Mouse (Mus musculus) stomach, embryonic 16.5 days (tissue): ENCODE measurements around the gene Alox12b. TPM values are rescaled to one million over a fixed set of nuclear protein-coding genes. Genes with fewer than 3 reads are reported as not detected.

Source experiments
- ATAC-seq: fragments of 200-750 bp; cut with Nextera tagmentation; 2 replicates; pipeline ENCODE4 v1.8.0; 2017; ENCODE audit warnings: moderate number of reproducible peaks, moderate TSS enrichment; ENCODE audit not compliant: insufficient read depth, low FRiP score
- H3K27ac ChIP-seq: fragments of 300-500 bp; sonication (generic); 2 replicates; pipeline ENCODE4 v1.5.1; 2014; ENCODE audit warnings: low read length
- H3K27me3 ChIP-seq: fragments of 300-500 bp; sonication (generic); 2 replicates; pipeline ENCODE4 v1.6.1; 2014; ENCODE audit warnings: low read length, control low read depth, mixed read lengths; ENCODE audit not compliant: control insufficient read depth, insufficient read depth
- H3K36me3 ChIP-seq: fragments of 300-500 bp; sonication (generic); 2 replicates; pipeline ENCODE4 v1.6.1; 2014; ENCODE audit warnings: low read length; ENCODE audit not compliant: control insufficient read depth, insufficient read depth
- H3K4me1 ChIP-seq: fragments of 300-500 bp; sonication (generic); 2 replicates; pipeline ENCODE4 v1.6.1; 2014; ENCODE audit warnings: low read length, control low read depth, mixed read lengths; ENCODE audit not compliant: control insufficient read depth, insufficient read depth
- H3K4me2 ChIP-seq: fragments of 300-500 bp; sonication (generic); 2 replicates; pipeline ENCODE4 v1.6.1; 2014; ENCODE audit warnings: low read depth, low read length, mixed read lengths
- H3K4me3 ChIP-seq: fragments of 300-500 bp; sonication (generic); replicated peaks from 2 replicates; pipeline ENCODE4 v1.5.1; 2014; ENCODE audit warnings: mild to moderate bottlenecking, low read length
- H3K9ac ChIP-seq: fragments of 300-500 bp; sonication (generic); 2 replicates; pipeline ENCODE4 v1.6.1; 2014; ENCODE audit warnings: low read length
- H3K9me3 ChIP-seq: fragments of 300-500 bp; sonication (generic); replicated peaks from 2 replicates; pipeline ENCODE4 v1.6.1; 2016; ENCODE audit warnings: low read length, control low read depth; ENCODE audit not compliant: control insufficient read depth
- WGBS: fragments of 180-500 bp; shearing (Covaris S2); extraction: QIAGEN DNeasy Blood & Tissue Kit; methylation state at CpG from one replicate; pipeline ENCODE4 v1.1.7; 2014; 5-methylcytosine and 5-hydroxymethylcytosine counted together
- polyA plus RNA-seq: library from polyadenylated mRNA; unstranded; fragments of >200 nt; fragmentation: Nextera tagmentation; extraction: Ambion mirVana; gene quantifications from 2 replicates; pipeline ENCODE4 v1.2.1, GENCODE M21; 2015

The Alox12b gene
- polyA plus RNA-seq: 42.2 and 90.0 TPM in 2 replicates

DNA sequence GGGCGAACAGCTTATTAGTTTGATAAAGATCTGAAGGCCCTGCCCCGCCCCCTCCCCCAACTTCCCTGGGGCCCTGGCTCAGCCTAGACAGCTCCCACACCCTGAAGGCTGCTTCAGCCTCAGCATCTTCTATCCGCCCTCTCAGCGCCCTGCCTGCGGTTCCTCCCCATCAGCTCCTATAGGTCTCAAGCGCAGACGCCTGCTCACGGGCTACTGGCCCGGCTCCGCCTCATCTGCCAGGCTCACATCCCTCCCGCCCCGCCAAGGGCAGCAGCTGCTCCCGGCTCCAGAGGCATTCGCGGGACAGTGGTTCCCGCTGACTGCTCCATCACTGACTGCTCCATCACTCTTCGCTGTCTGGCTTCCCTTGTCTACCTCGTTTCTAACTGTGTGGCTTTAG is at the start of gene Alox12b:
Gene Alox12b (plus strand): TSS at position 190 of the 400 bp plus-strand sequence.
- ATAC-seq: peak; percentile 47; the same call in 1 of the 2 replicates
- Histone ChIP-seq H3K4me2 (peak within 1 kb of the TSS; percentile 21; the same call in 1 of the 2 replicates), H3K27me3 (peaks cover 14% of the 10 kb centered on the region), H3K36me3 (no peaks in the 10 kb centered on the region), H3K4me3 (peak within 1 kb of the TSS; percentile 16), H3K4me1 (0 out of 2 replicates have a peak, but pooled peaks cover 4% of the 10 kb centered on the region), H3K9ac (peak within 1 kb of the TSS; percentile 18; the same call in 1 of the 2 replicates), H3K9me3 (no peaks in the 10 kb centered on the region), H3K27ac (no peak within 1 kb of the TSS)
- WGBS: 2% methylated on average over 18 of the region's 18 CpGs

GRCm38 (mm10) chr11:69107676-69108075 is 49.1 kb upstream of the Alox12b start:
- Histone ChIP-seq H3K36me3 (peaks cover 36% of the 10 kb centered on the region), H3K4me3 (no peak overlapping the region), H3K9ac (no peak overlapping the region), H3K9me3 (no peaks in the 10 kb centered on the region), H3K27ac (no peak overlapping the region), H3K4me2 (no peak overlapping the region), H3K4me1 (no peaks in the 10 kb centered on the region), H3K27me3 (no peaks in the 10 kb centered on the region)
- 88% methylated on average over 11 of the region's 11 CpGs for WGBS
- no peak for ATAC-seq

DNA sequence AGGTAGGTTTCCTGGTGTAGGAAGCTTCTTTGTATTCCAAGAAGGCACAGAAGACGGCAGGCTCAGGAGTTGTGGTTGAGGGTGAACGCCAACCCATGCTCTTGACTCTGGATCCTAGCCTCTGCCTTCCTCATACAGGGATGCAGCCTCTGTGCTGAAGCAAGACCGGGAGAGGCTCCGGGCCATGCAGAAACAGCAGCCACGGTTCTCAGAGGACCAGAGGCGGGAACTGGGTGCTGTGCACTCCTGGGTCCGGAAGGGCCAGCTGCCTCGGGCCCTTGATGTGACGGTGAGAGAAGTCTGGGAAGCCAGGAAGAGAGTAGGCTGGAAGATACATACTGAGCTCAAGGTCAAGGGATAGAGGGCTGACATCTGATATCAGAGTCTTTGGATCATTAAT is 48.6 kb upstream of the Alox12b start:
- H3K36me3 ChIP-seq: peaks cover 34% of the 10 kb centered on the region
- H3K27me3 ChIP-seq: no peaks in the 10 kb centered on the region
- H3K4me2 ChIP-seq: no peak overlapping the region
- H3K27ac ChIP-seq: no peak overlapping the region
- no peaks in the 10 kb centered on the region for H3K4me1 ChIP-seq
- 95% methylated on average over 9 of the region's 9 CpGs for WGBS
- no peak overlapping the region for H3K4me3 ChIP-seq
- H3K9me3 ChIP-seq: no peaks in the 10 kb centered on the region
- ATAC-seq: no peak
- no peak overlapping the region for H3K9ac ChIP-seq

DNA sequence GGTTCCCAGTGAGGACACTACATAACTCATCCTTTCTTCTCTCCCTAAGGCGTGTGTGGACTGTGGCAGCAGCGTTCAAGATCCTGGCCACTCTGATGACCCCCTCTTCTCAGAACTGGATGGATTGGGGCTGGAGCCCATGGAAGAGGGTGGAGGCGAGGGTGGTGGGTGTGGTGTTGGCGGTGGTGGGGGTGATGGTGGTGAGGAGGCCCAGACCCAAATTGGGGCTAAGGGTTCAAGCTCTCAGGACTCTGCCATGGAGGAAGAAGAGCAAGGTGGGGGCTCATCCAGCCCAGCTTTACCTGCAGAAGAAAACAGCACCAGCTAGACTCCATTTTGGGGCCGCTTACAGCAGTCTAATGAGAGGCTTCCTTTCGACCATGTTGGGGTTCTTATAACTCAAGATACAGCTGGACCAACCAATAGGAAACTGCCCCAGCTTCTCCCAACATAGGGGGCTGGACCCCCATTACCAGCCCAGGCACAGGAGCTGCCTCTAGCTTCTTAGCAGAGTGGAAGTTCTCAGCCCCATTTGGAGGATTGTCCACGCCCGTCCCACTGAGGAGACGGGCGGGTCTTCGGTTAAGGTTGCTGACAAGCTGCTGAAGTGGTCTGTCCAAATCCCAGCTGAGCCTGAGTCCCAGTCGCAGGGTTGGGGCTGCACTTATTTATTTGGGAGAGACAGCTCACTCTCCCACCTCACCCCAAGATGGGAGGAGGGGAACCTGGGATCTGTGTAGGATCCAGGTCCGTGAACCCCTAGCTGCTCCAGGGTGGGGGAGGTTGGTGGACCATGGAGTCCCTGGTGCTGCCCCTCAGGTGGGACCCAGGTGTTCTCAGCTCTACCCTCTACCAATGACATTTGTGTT is 47.5 kb upstream of the Alox12b start:
- Histone ChIP-seq H3K9ac (no peak overlapping the region), H3K4me3 (no peak overlapping the region), H3K27me3 (no peaks in the 10 kb centered on the region), H3K9me3 (no peaks in the 10 kb centered on the region), H3K4me1 (no peaks in the 10 kb centered on the region), H3K4me2 (no peak overlapping the region), H3K36me3 (peaks cover 25% of the 10 kb centered on the region), H3K27ac (no peak overlapping the region)
- WGBS: 79% methylated on average over 13 of the region's 13 CpGs
- no peak for ATAC-seq

DNA sequence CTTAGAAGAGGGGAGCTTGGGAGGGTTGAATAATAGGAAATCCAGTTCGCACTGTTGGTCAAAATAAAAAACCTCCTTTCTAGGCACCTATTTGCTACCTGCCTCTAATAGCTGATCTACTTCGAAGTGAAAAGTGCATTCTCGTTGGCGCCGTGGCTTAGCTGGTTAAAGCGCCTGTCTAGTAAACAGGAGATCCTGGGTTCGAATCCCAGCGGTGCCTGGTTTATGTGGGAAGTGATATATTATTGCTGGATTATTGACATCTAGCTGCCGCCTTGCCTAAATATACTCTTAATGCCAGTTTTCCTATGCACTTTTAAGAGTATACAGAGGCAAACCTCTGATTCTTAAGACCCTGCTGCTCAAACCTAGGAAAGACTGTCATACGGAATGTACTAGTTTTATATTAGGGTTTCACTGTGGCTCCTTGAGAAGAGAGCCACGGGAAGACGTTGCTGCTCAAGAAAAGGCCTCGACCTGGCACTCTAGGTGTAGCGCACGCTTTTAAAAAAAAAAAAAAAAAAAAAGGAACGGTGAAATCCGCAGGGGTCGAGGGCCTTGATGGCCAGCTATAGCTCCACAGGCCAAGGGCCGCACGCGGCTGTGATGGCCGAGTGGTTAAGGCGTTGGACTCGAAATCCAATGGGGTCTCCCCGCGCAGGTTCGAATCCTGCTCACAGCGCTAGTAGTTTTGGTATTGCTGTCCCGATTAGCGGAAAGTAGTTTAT is 46.3 kb upstream of the Alox12b start:
- H3K27ac ChIP-seq: no peak overlapping the region; the same call in 1 of the 2 replicates
- peaks cover 13% of the 10 kb centered on the region for H3K36me3 ChIP-seq
- no peaks in the 10 kb centered on the region for H3K9me3 ChIP-seq
- peak overlapping the region; percentile 53 for H3K4me3 ChIP-seq
- peak overlapping the region; percentile 58 for H3K4me2 ChIP-seq
- no peaks in the 10 kb centered on the region for H3K27me3 ChIP-seq
- no peaks in the 10 kb centered on the region for H3K4me1 ChIP-seq
- peak; percentile 75 for ATAC-seq
- WGBS: 1% methylated on average over 30 of the region's 30 CpGs
- peak overlapping the region; percentile 64 for H3K9ac ChIP-seq

GRCm38 (mm10) chr11:69111051-69111810 is 45.6 kb upstream of the Alox12b start:
- peak overlapping the region; percentile 58 for H3K4me2 ChIP-seq
- H3K27ac ChIP-seq: no peak overlapping the region
- WGBS: 8% methylated on average over 21 of the region's 21 CpGs

DNA sequence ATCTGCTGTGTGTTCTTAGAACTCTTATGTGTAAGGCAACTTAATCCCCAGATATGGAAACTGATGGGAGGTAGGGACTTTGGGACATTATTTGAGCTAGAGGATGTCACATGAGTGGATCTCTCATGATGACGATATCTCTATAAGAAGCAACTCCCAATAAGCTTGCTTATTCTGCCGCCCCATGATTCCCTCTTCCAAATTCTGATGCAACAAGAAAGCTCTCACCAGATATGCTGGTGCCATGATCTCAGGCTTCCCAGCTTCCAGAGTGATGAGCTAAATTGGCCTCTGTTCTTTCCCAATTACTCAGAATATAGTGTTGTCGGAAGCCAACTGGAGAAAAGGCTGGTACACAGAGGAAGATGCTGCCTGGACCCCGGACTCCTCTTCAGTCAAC is 44.9 kb upstream of the Alox12b start:
- no peaks in the 10 kb centered on the region for H3K4me1 ChIP-seq
- H3K4me2 ChIP-seq: no peak overlapping the region
- ATAC-seq: no peak
- H3K4me3 ChIP-seq: no peak overlapping the region
- no peaks in the 10 kb centered on the region for H3K27me3 ChIP-seq
- peaks cover 5% of the 10 kb centered on the region for H3K36me3 ChIP-seq
- H3K27ac ChIP-seq: no peak overlapping the region
- WGBS: 56% methylated on average over 4 of the region's 4 CpGs
- no peaks in the 10 kb centered on the region for H3K9me3 ChIP-seq
- H3K9ac ChIP-seq: no peak overlapping the region

More at GRCm38 (mm10) chr11:69111051-69111810, 45.6 kb upstream of the Alox12b start:
- Histone ChIP-seq H3K9ac (peak overlapping the region; percentile 64), H3K36me3 (peaks cover 6% of the 10 kb centered on the region), H3K4me3 (peak overlapping the region; percentile 53), H3K27me3 (no peaks in the 10 kb centered on the region), H3K4me1 (no peaks in the 10 kb centered on the region), H3K9me3 (no peaks in the 10 kb centered on the region)
- ATAC-seq: no peak

- Histone ChIP-seq H3K4me1 (peaks cover 3% of the 10 kb centered on the region), H3K9me3 (no peaks in the 10 kb centered on the region), H3K27me3 (no peaks in the 10 kb centered on the region), H3K36me3 (no peaks in the 10 kb centered on the region; the same call in 1 of the 2 replicates), H3K4me3 (no peak overlapping the region), H3K4me2 (no peak overlapping the region), H3K27ac (no peak overlapping the region), H3K9ac (no peak overlapping the region)
- 71% methylated on average over 3 of the region's 3 CpGs for WGBS
- ATAC-seq: no peak
Measured at GRCm38 (mm10) chr11:69114018-69114417, 42.8 kb upstream of the Alox12b start.
